Mouse (Mus musculus) Patski (cell line): ENCODE results near the gene Fen1. TPM values are rescaled to one million over a fixed set of nuclear protein-coding genes. Genes with fewer than 3 reads are reported as not detected.

Source experiments
- ATAC-seq: fragments of 100-300 bp; one replicate; pipeline ENCODE4 v1.8.0; 2021
- CTCF ChIA-PET: fragments of 350-600 bp; sonication (Branson Sonifier 250); formaldehyde crosslinking; loops from one replicate; lab custom pipeline; 2022; ENCODE audit warnings: inconsistent platforms; lab: Charles Lee
- POLR2A ChIA-PET: fragments of 350-600 bp; sonication (Branson Sonifier 250); formaldehyde crosslinking; loops from one replicate; lab custom pipeline; 2022; ENCODE audit warnings: antibody characterized with exemption, inconsistent platforms; lab: Charles Lee
- DNase-seq: peaks from one replicate; pipeline ENCODE4 v3.0.0-alpha.2; 2011; ENCODE audit warnings: low read depth, low spot score
- H3K27me3 ChIP-seq: fragments of 371-371 bp; one replicate; pipeline ENCODE4 v1.5.1; 2021
- CTCF ChIP-seq: fragments of 100-300 bp; IDR thresholded peaks from one replicate; pipeline ENCODE4 v1.5.1; 2021
- in situ Hi-C: fragments of 300-500 bp; cut with MboI; formaldehyde crosslinking; loops from 3 replicates; pipeline ENCODE4 v1.11.1; 2018; ENCODE audit warnings: low pct_unique_long_range_greater_than_20kb, mixed read lengths
- polyA plus RNA-seq: library from polyadenylated mRNA; unstranded; gene quantifications from one replicate; pipeline ENCODE4 v1.2.3, GENCODE M21; 2021

Fen1 gene
- polyA plus RNA-seq, 1 experiment from 2014 or later, result 22.0 TPM

- DNase-seq, result no peak
- ATAC-seq, result no peak
- POLR2A ChIA-PET, result interaction anchor here (0.7 to 1.6 kb wide), 4 partner anchors 9 to 85 kb away, joined by 3 to 5 read pairs (median 3); no protein-coding TSS in a partner anchor
- no peak for TF ChIP-seq CTCF
- in situ Hi-C loops, result loop anchor here (5.0 kb wide), 1 partner anchor 87 kb away; no protein-coding TSS in a partner anchor
- CTCF ChIA-PET, result interaction anchor here (0.7 to 4.8 kb wide), 3 partner anchors 13 to 125 kb away, joined by 3 to 46 read pairs (median 10); no protein-coding TSS in a partner anchor
- no peaks in the 10 kb centered on the region for H3K27me3 ChIP-seq
These were observed 19.9 kb downstream of the Fen1 start for GRCm38 (mm10) chr19:10184096-10184495.

- no peaks in the 10 kb centered on the region for H3K27me3 ChIP-seq
- ATAC-seq (peak; percentile 71), DNase-seq (no peak)
- ChIA-PET CTCF (interaction anchor here (0.7 to 4.8 kb wide), 14 partner anchors 9 to 143 kb away, joined by 3 to 46 read pairs (median 5); partner anchors contain the start of gene Fads2), POLR2A (interaction anchor here (0.7 to 1.8 kb wide), 6 partner anchors 12 to 87 kb away, joined by 3 to 7 read pairs (median 4); no protein-coding TSS in a partner anchor)
- TF ChIP-seq CTCF, result no peak
- in situ Hi-C loops, result loop anchor here (5.0 kb wide), 1 partner anchor 86 kb away; no protein-coding TSS in a partner anchor
These were observed 20.5 kb downstream of the Fen1 start for GRCm38 (mm10) chr19:10183299-10183983.

- in situ Hi-C loops, result loop anchor here (5.0 kb wide), 1 partner anchor 85 kb away; no protein-coding TSS in a partner anchor
- ATAC-seq (peak; percentile 90), DNase-seq (no peak)
- ChIA-PET POLR2A (interaction anchor here (0.6 to 1.8 kb wide), 9 partner anchors 12 to 242 kb away, joined by 3 to 7 read pairs (median 3); no protein-coding TSS in a partner anchor), CTCF (interaction anchor here (0.8 to 4.8 kb wide), 14 partner anchors 9 to 144 kb away, joined by 3 to 46 read pairs (median 5); partner anchors contain the start of gene Fads2)
- H3K27me3 ChIP-seq, result no peaks in the 10 kb centered on the region
- peak; percentile 94 for TF ChIP-seq CTCF
These were observed 21.2 kb downstream of the Fen1 start, which contains the start of gene Fads1 for GRCm38 (mm10) chr19:10182670-10183298. TSS of gene Fads1 (plus strand) at chr19:10182888.

- H3K27me3 ChIP-seq, result no peaks in the 10 kb centered on the region
- ChIA-PET CTCF (interaction anchor here (0.8 to 4.8 kb wide), 14 partner anchors 10 to 143 kb away, joined by 3 to 46 read pairs (median 4); partner anchors contain the start of gene Fads2), POLR2A (interaction anchor here (0.7 to 1.8 kb wide), 3 partner anchors 25 to 79 kb away, joined by 3 to 7 read pairs (median 3); no protein-coding TSS in a partner anchor)
- in situ Hi-C loops, result loop anchor here (5.0 kb wide), 1 partner anchor 85 kb away; no protein-coding TSS in a partner anchor
- ATAC-seq, result no peak
- no peak for DNase-seq
- TF ChIP-seq CTCF, result no peak
These were observed 21.8 kb downstream of the Fen1 start for GRCm38 (mm10) chr19:10182142-10182541.

GRCm38 (mm10) chr19:10181225-10181624, 22.7 kb downstream of the Fen1 start:
- H3K27me3 ChIP-seq, result no peaks in the 10 kb centered on the region
- in situ Hi-C loops, result loop anchor here (5.0 kb wide), 1 partner anchor 84 kb away; no protein-coding TSS in a partner anchor
- DNase-seq (no peak), ATAC-seq (no peak)
- ChIA-PET CTCF (interaction anchor here (1.1 to 4.8 kb wide), 4 partner anchors 11 to 142 kb away, joined by 3 to 46 read pairs (median 7); no protein-coding TSS in a partner anchor), POLR2A (no interaction called here)
- no peak for TF ChIP-seq CTCF

GRCm38 (mm10) chr19:10176941-10177372, 27.0 kb downstream of the Fen1 start:
- in situ Hi-C loops, result no loop called here
- POLR2A ChIA-PET, result no interaction called here
- ATAC-seq (no peak), DNase-seq (no peak)
- CTCF ChIA-PET, result interaction anchor here (1.0 to 1.4 kb wide), 4 partner anchors 10 to 77 kb away, joined by 3 to 4 read pairs (median 3); no protein-coding TSS in a partner anchor
- no peaks in the 10 kb centered on the region for H3K27me3 ChIP-seq
- no peak for TF ChIP-seq CTCF

GRCm38 (mm10) chr19:10176477-10176876, 27.5 kb downstream of the Fen1 start:
- TF ChIP-seq CTCF, result no peak
- H3K27me3 ChIP-seq, result no peaks in the 10 kb centered on the region
- ATAC-seq, result no peak
- no peak for DNase-seq
- POLR2A ChIA-PET, result no interaction called here
- CTCF ChIA-PET, result interaction anchor here (1.0 to 1.4 kb wide), 4 partner anchors 11 to 97 kb away, joined by 3 read pairs; no protein-coding TSS in a partner anchor
- in situ Hi-C loops, result no loop called here

GRCm38 (mm10) chr19:10174956-10175355, 29.0 kb downstream of the Fen1 start:
- ATAC-seq, result no peak
- CTCF ChIA-PET, result interaction anchor here (1.0 to 1.6 kb wide), 2 partner anchors 10 to 16 kb away, joined by 4 to 5 read pairs; no protein-coding TSS in a partner anchor
- no peak for DNase-seq
- TF ChIP-seq CTCF, result no peak
- no peaks in the 10 kb centered on the region for H3K27me3 ChIP-seq
- POLR2A ChIA-PET, result interaction anchor here (0.7 kb wide), 1 partner anchor 79 kb away, joined by 3 read pairs; no protein-coding TSS in a partner anchor
- in situ Hi-C loops, result no loop called here

GRCm38 (mm10) chr19:10173844-10174539, 30.0 kb downstream of the Fen1 start:
- no peaks in the 10 kb centered on the region for H3K27me3 ChIP-seq
- ChIA-PET POLR2A (interaction anchor here (0.6 kb wide), 1 partner anchor 435 kb away, joined by 3 read pairs; no protein-coding TSS in a partner anchor), CTCF (interaction anchor here (1.6 kb wide), 1 partner anchor 15 kb away, joined by 5 read pairs; no protein-coding TSS in a partner anchor)
- in situ Hi-C loops, result no loop called here
- no peak for TF ChIP-seq CTCF
- DNase-seq, result no peak
- ATAC-seq, result no peak
